Mouse (Mus musculus) forebrain, postnatal 0 days (tissue): ENCODE results near the gene Ddx59. TPM values are rescaled to one million over a fixed set of nuclear protein-coding genes. Genes with fewer than 3 reads are reported as not detected.

Source experiments
- ATAC-seq: fragments of 200-750 bp; cut with Nextera tagmentation; 2 replicates; pipeline ENCODE4 v1.8.0; 2017; ENCODE audit warnings: mild to moderate bottlenecking, moderate library complexity
- DNase-seq: peaks from one replicate; pipeline ENCODE4 v3.0.0-alpha.2; 2015
- H3K27ac ChIP-seq: fragments of 300-500 bp; sonication (generic); 2 replicates; pipeline ENCODE4 v1.5.1; 2014; ENCODE audit warnings: low read depth, mild to moderate bottlenecking, antibody characterized with exemption, low read length, moderate library complexity, mixed read lengths
- H3K27me3 ChIP-seq: fragments of 300-500 bp; sonication (generic); 2 replicates; pipeline ENCODE4 v1.6.1; 2014; ENCODE audit warnings: mild to moderate bottlenecking, low read length, mixed read lengths; ENCODE audit not compliant: insufficient read depth
- H3K36me3 ChIP-seq: fragments of 300-500 bp; sonication (generic); 2 replicates; pipeline ENCODE4 v1.6.1; 2014; ENCODE audit warnings: mild to moderate bottlenecking, moderate library complexity; ENCODE audit not compliant: insufficient read depth
- H3K4me1 ChIP-seq: fragments of 300-500 bp; sonication (generic); 2 replicates; pipeline ENCODE4 v1.6.1; 2014; ENCODE audit warnings: antibody characterized with exemption; ENCODE audit not compliant: insufficient read depth
- H3K4me2 ChIP-seq: fragments of 300-500 bp; sonication (generic); 2 replicates; pipeline ENCODE4 v1.6.1; 2014; ENCODE audit warnings: low read depth, mild to moderate bottlenecking, moderate library complexity
- H3K4me3 ChIP-seq: fragments of 300-500 bp; sonication (generic); 2 replicates; pipeline ENCODE4 v1.5.1; 2014; ENCODE audit warnings: low read depth, low read length, mixed read lengths
- H3K9ac ChIP-seq: fragments of 300-500 bp; sonication (generic); 2 replicates; pipeline ENCODE4 v1.6.1; 2014; ENCODE audit warnings: mild to moderate bottlenecking
- H3K9me3 ChIP-seq: fragments of 300-500 bp; sonication (generic); 2 replicates; pipeline ENCODE4 v1.6.1; 2016; ENCODE audit warnings: low read length
- CTCF ChIP-seq: sonication (generic); IDR thresholded peaks from 2 replicates; pipeline ENCODE4 v1.5.1; 2016; ENCODE audit warnings: antibody characterized with exemption, control low read depth, low read depth
- WGBS: fragments of 180-500 bp; shearing (Covaris S2); extraction: QIAGEN DNeasy Blood & Tissue Kit; methylation state at CpG from one replicate; pipeline ENCODE4 v1.1.7; 2014; 5-methylcytosine and 5-hydroxymethylcytosine counted together
- polyA plus RNA-seq: library from polyadenylated mRNA; unstranded; fragments of >200 nt; fragmentation: Nextera tagmentation; extraction: Ambion mirVana; gene quantifications from 2 replicates; pipeline ENCODE4 v1.2.1, GENCODE M21; 2015
- total RNA-seq: library from RNA; depleted of rRNA; stranded (reverse); fragments of >200 nt; gene quantifications from 2 replicates; pipeline ENCODE4 v1.2.3, GENCODE M21; 2014; rRNA removed

The Ddx59 gene
- 16.2 and 18.8 TPM in 2 replicates for total RNA-seq
- polyA plus RNA-seq, result 14.6 and 17.8 TPM in 2 replicates

- H3K9ac ChIP-seq, result peak within 1 kb of the TSS; percentile 87
- H3K27ac ChIP-seq, result peak within 1 kb of the TSS; percentile 97
- peak within 1 kb of the TSS; percentile 61 for H3K4me2 ChIP-seq
- TF ChIP-seq CTCF, result no peak
- H3K4me3 ChIP-seq, result peak within 1 kb of the TSS; percentile 70
- DNase-seq, result peak; percentile 98
- 2% methylated on average over 76 of the region's 78 CpGs for WGBS
- 0 out of 2 replicates have a peak, but pooled peaks cover 3% of the 10 kb centered on the region for H3K36me3 ChIP-seq
- ATAC-seq, result peak; percentile 98
- H3K27me3 ChIP-seq, result no peaks in the 10 kb centered on the region
- H3K9me3 ChIP-seq, result no peaks in the 10 kb centered on the region
- H3K4me1 ChIP-seq, result no peaks in the 10 kb centered on the region
Measured at GRCm38 (mm10) chr1:136414798-136415755, at the start of gene Ddx59. TSS of gene Ddx59 (plus strand) at chr1:136415271.

- Histone ChIP-seq H3K27ac (no peak overlapping the region), H3K4me2 (no peak overlapping the region), H3K27me3 (no peaks in the 10 kb centered on the region), H3K9ac (no peak overlapping the region), H3K36me3 (no peaks in the 10 kb centered on the region), H3K4me3 (no peak overlapping the region), H3K4me1 (no peaks in the 10 kb centered on the region), H3K9me3 (no peaks in the 10 kb centered on the region)
- no peak for TF ChIP-seq CTCF
- no peak for DNase-seq
- ATAC-seq, result peak; percentile 38; the same call in 1 of the 2 replicates
- 77% methylated on average over 3 of the region's 3 CpGs for WGBS
Measured at GRCm38 (mm10) chr1:136365986-136366385, 49.1 kb upstream of the Ddx59 start.

- no peak for DNase-seq
- ATAC-seq, result no peak
- Histone ChIP-seq H3K4me2 (no peak overlapping the region), H3K9ac (no peak overlapping the region), H3K27ac (no peak overlapping the region), H3K9me3 (no peaks in the 10 kb centered on the region), H3K27me3 (no peaks in the 10 kb centered on the region), H3K4me3 (no peak overlapping the region), H3K36me3 (no peaks in the 10 kb centered on the region), H3K4me1 (no peaks in the 10 kb centered on the region)
- TF ChIP-seq CTCF, result no peak
- WGBS, result 89% methylated on average over 7 of the region's 7 CpGs
Measured at GRCm38 (mm10) chr1:136379261-136379660, 35.8 kb upstream of the Ddx59 start.

GRCm38 (mm10) chr1:136380161-136380560 is 34.9 kb upstream of the Ddx59 start:
- H3K4me2 ChIP-seq, result no peak overlapping the region
- ATAC-seq (no peak), DNase-seq (no peak)
- TF ChIP-seq CTCF, result no peak
- 87% methylated on average over 4 of the region's 4 CpGs for WGBS
- H3K9me3 ChIP-seq, result no peaks in the 10 kb centered on the region
- no peak overlapping the region for H3K27ac ChIP-seq
- H3K4me1 ChIP-seq, result no peaks in the 10 kb centered on the region
- no peaks in the 10 kb centered on the region for H3K27me3 ChIP-seq
- H3K9ac ChIP-seq, result no peak overlapping the region
- H3K4me3 ChIP-seq, result no peak overlapping the region
- no peaks in the 10 kb centered on the region for H3K36me3 ChIP-seq

- Histone ChIP-seq H3K4me2 (no peak overlapping the region), H3K4me3 (no peak overlapping the region), H3K9me3 (no peaks in the 10 kb centered on the region), H3K27ac (no peak overlapping the region), H3K4me1 (no peaks in the 10 kb centered on the region), H3K9ac (no peak overlapping the region), H3K27me3 (no peaks in the 10 kb centered on the region), H3K36me3 (no peaks in the 10 kb centered on the region)
- DNase-seq (no peak), ATAC-seq (no peak)
- 92% methylated on average over 8 of the region's 8 CpGs for WGBS
- no peak for TF ChIP-seq CTCF
Measured at GRCm38 (mm10) chr1:136380606-136381005, 34.5 kb upstream of the Ddx59 start.

- DNase-seq, result no peak
- WGBS, result 63% methylated on average over 6 of the region's 6 CpGs
- TF ChIP-seq CTCF, result no peak
Measured at GRCm38 (mm10) chr1:136381169-136381568, 33.9 kb upstream of the Ddx59 start.

GRCm38 (mm10) chr1:136381583-136381982 is 33.5 kb upstream of the Ddx59 start:
- Histone ChIP-seq H3K27me3 (no peaks in the 10 kb centered on the region), H3K4me3 (no peak overlapping the region), H3K9me3 (no peaks in the 10 kb centered on the region), H3K27ac (no peak overlapping the region), H3K4me2 (no peak overlapping the region), H3K9ac (no peak overlapping the region), H3K4me1 (no peaks in the 10 kb centered on the region), H3K36me3 (no peaks in the 10 kb centered on the region)
- 61% methylated on average over 5 of the region's 5 CpGs for WGBS
- DNase-seq, result no peak
- no peak for TF ChIP-seq CTCF
- ATAC-seq, result no peak

More at GRCm38 (mm10) chr1:136381169-136381568, 33.9 kb upstream of the Ddx59 start:
- no peaks in the 10 kb centered on the region for H3K36me3 ChIP-seq
- no peak overlapping the region for H3K4me2 ChIP-seq
- H3K27me3 ChIP-seq, result no peaks in the 10 kb centered on the region
- H3K9ac ChIP-seq, result no peak overlapping the region
- no peak overlapping the region for H3K4me3 ChIP-seq
- no peak overlapping the region for H3K27ac ChIP-seq
- no peaks in the 10 kb centered on the region for H3K4me1 ChIP-seq
- no peak for ATAC-seq
- H3K9me3 ChIP-seq, result no peaks in the 10 kb centered on the region
